Mouse (Mus musculus) CH12F3 (cell line): ENCODE measurements at regions not wholly inside any gene's neighbourhood (a gene's known extent, or its start where the extent isn't known, plus 50 kb on each side); places are given as distances from the start of the nearest gene placed in this dataset.

ENCODE experiments used
- in situ Hi-C: fragments of 300-500 bp; cut with MboI; formaldehyde crosslinking; loops from 2 replicates; pipeline ENCODE4 v1.14.3; 2020; ENCODE audit warnings: low sequenced_read_pairs

- in situ Hi-C loops: no loop called here
These were observed 162.2 kb upstream of the Eif4g2 start for GRCm38 (mm10) chr7:111245067-111245466.

- in situ Hi-C loops: no loop called here
These were observed 161.0 kb upstream of the Eif4g2 start for GRCm38 (mm10) chr7:111243831-111244230.

- in situ Hi-C loops: no loop called here
These were observed 159.8 kb upstream of the Eif4g2 start for GRCm38 (mm10) chr7:111242646-111243045.

GRCm38 (mm10) chr7:111241538-111241937 lies 158.7 kb upstream of the Eif4g2 start:
- in situ Hi-C loops: no loop called here

GRCm38 (mm10) chr7:111240234-111240826 lies 157.5 kb upstream of the Eif4g2 start:
- in situ Hi-C loops: no loop called here

- in situ Hi-C loops: no loop called here
These were observed 155.0 kb upstream of the Eif4g2 start for GRCm38 (mm10) chr7:111237819-111238218.

GRCm38 (mm10) chr7:111230630-111231029 lies 147.8 kb upstream of the Eif4g2 start:
- in situ Hi-C loops: no loop called here

GRCm38 (mm10) chr7:111227082-111227481 lies 144.3 kb upstream of the Eif4g2 start:
- in situ Hi-C loops: no loop called here

- in situ Hi-C loops: no loop called here
These were observed 143.3 kb upstream of the Eif4g2 start for GRCm38 (mm10) chr7:111226026-111226656.

GRCm38 (mm10) chr7:111215586-111215985 lies 132.8 kb upstream of the Eif4g2 start:
- in situ Hi-C loops: no loop called here

- in situ Hi-C loops: no loop called here
These were observed 131.5 kb upstream of the Eif4g2 start for GRCm38 (mm10) chr7:111214226-111214906.

- in situ Hi-C loops: no loop called here
These were observed 129.4 kb upstream of the Eif4g2 start for GRCm38 (mm10) chr7:111212188-111212587.

GRCm38 (mm10) chr7:111211641-111212040 lies 128.8 kb upstream of the Eif4g2 start:
- in situ Hi-C loops: no loop called here

- in situ Hi-C loops: no loop called here
These were observed 127.5 kb upstream of the Eif4g2 start for GRCm38 (mm10) chr7:111210282-111210681.

GRCm38 (mm10) chr7:111205876-111206275 lies 123.0 kb upstream of the Eif4g2 start:
- in situ Hi-C loops: no loop called here

GRCm38 (mm10) chr7:111198608-111199355 lies 116.0 kb upstream of the Eif4g2 start:
- in situ Hi-C loops: loop anchor here (25.0 kb wide), 1 partner anchor 764 kb away; no protein-coding TSS in a partner anchor

- in situ Hi-C loops: loop anchor here (25.0 kb wide), 1 partner anchor 771 kb away; no protein-coding TSS in a partner anchor
These were observed 108.8 kb upstream of the Eif4g2 start for GRCm38 (mm10) chr7:111191674-111192073.

GRCm38 (mm10) chr7:111191216-111191615 lies 108.4 kb upstream of the Eif4g2 start:
- in situ Hi-C loops: loop anchor here (25.0 kb wide), 1 partner anchor 771 kb away; no protein-coding TSS in a partner anchor

- in situ Hi-C loops: loop anchor here (25.0 kb wide), 1 partner anchor 773 kb away; no protein-coding TSS in a partner anchor
These were observed 106.9 kb upstream of the Eif4g2 start for GRCm38 (mm10) chr7:111189731-111190130.

- in situ Hi-C loops: loop anchor here (25.0 kb wide), 1 partner anchor 776 kb away; no protein-coding TSS in a partner anchor
These were observed 103.1 kb upstream of the Eif4g2 start for GRCm38 (mm10) chr7:111185954-111186353.

GRCm38 (mm10) chr7:111183512-111183911 lies 100.7 kb upstream of the Eif4g2 start:
- in situ Hi-C loops: loop anchor here (25.0 kb wide), 1 partner anchor 779 kb away; no protein-coding TSS in a partner anchor
